Mouse (Mus musculus) gastrocnemius, postnatal 36 days (tissue): ENCODE results near the gene Klhdc1. TPM values are rescaled to one million over a fixed set of nuclear protein-coding genes. Genes with fewer than 3 reads are reported as not detected.
A peak's percentile ranks its signal among the peaks of the same experiment; 100 is the strongest.

Experiments used
- DNase-seq, 2 experiments: peaks; one replicate each; pipeline ENCODE4 v3.0.0; 2022
- intact Hi-C: fragments of 180-260 bp; cut with DNase I; formaldehyde crosslinking; loops from one replicate; pipeline ENCODE4 v1.15.1; 2025
- total RNA-seq, 2 experiments: library from RNA; stranded (reverse); gene quantifications; 2 replicates each; pipeline ENCODE4 v1.2.3; 2021

Gene Klhdc1
- total RNA-seq, 2 experiments from 2014 or later, result 17.2 to 19.6 TPM

GRCm38 (mm10) chr12:69220613-69221277 lies 20.2 kb upstream of the Klhdc1 start:
- intact Hi-C loops, result no loop called here
- DNase-seq, result no peak

GRCm38 (mm10) chr12:69227776-69228466 lies 13.1 kb upstream of the Klhdc1 start, which contains the start of gene Pole2:
Pole2 (minus strand) TSS chr12:69228195.
- DNase-seq, result peak; percentile 87 to 90
- intact Hi-C loops, result no loop called here

- intact Hi-C loops, result no loop called here
Observed at GRCm38 (mm10) chr12:69229251-69229650, 11.7 kb upstream of the Klhdc1 start.

GRCm38 (mm10) chr12:69235782-69236181 lies 5.2 kb upstream of the Klhdc1 start:
- DNase-seq, result no peak
- intact Hi-C loops, result loop anchor here (5.0 kb wide), 1 partner anchor 47 kb away; no protein-coding TSS in a partner anchor

More at GRCm38 (mm10) chr12:69229251-69229650, 11.7 kb upstream of the Klhdc1 start:
- no peak for DNase-seq

- intact Hi-C loops, result loop anchor here (5.0 kb wide), 1 partner anchor 44 kb away; no protein-coding TSS in a partner anchor
- DNase-seq, result no peak
Observed at GRCm38 (mm10) chr12:69238284-69238683, 2.7 kb upstream of the Klhdc1 start.

- intact Hi-C loops, result loop anchor here (5.0 kb wide), 1 partner anchor 56 kb away; the partner anchor contains the start of gene Klhdc2
- DNase-seq, result no peak
Observed at GRCm38 (mm10) chr12:69241405-69241770, 412 bp downstream of the Klhdc1 start.

GRCm38 (mm10) chr12:69241771-69242431 lies 925 bp downstream of the Klhdc1 start:
- DNase-seq, result peak; percentile 62 to 69
- intact Hi-C loops, result loop anchor here (5.0 kb wide), 1 partner anchor 55 kb away; the partner anchor contains the start of gene Klhdc2

GRCm38 (mm10) chr12:69249766-69250165 lies 8.8 kb downstream of the Klhdc1 start:
- intact Hi-C loops, result no loop called here
- no peak for DNase-seq

- DNase-seq, result no peak
- intact Hi-C loops, result no loop called here
Observed at GRCm38 (mm10) chr12:69250756-69251155, 9.8 kb downstream of the Klhdc1 start.

GRCm38 (mm10) chr12:69253806-69254205 lies 12.8 kb downstream of the Klhdc1 start:
- intact Hi-C loops, result no loop called here
- no peak for DNase-seq

- intact Hi-C loops, result no loop called here
- DNase-seq, result no peak
Observed at GRCm38 (mm10) chr12:69257836-69258235, 16.9 kb downstream of the Klhdc1 start.

- intact Hi-C loops, result no loop called here
- DNase-seq, result no peak
Observed at GRCm38 (mm10) chr12:69262251-69262650, 21.3 kb downstream of the Klhdc1 start.

GRCm38 (mm10) chr12:69265031-69265430 lies 24.1 kb downstream of the Klhdc1 start:
- no peak for DNase-seq
- intact Hi-C loops, result no loop called here

- DNase-seq, result no peak
- intact Hi-C loops, result no loop called here
Observed at GRCm38 (mm10) chr12:69267956-69268632, 27.1 kb downstream of the Klhdc1 start.

GRCm38 (mm10) chr12:69268956-69269355 lies 28.0 kb downstream of the Klhdc1 start:
- DNase-seq, result no peak
- intact Hi-C loops, result no loop called here

- intact Hi-C loops, result loop anchor here (5.0 kb wide), 1 partner anchor 43 kb away; no protein-coding TSS in a partner anchor
- no peak for DNase-seq
Observed at GRCm38 (mm10) chr12:69279931-69280469, 39.0 kb downstream of the Klhdc1 start.

GRCm38 (mm10) chr12:69280915-69281314 lies 39.9 kb downstream of the Klhdc1 start:
- intact Hi-C loops, result loop anchor here (5.0 kb wide), 1 partner anchor 44 kb away; no protein-coding TSS in a partner anchor
- DNase-seq, result no peak

- intact Hi-C loops, result loop anchor here (5.0 kb wide), 1 partner anchor 46 kb away; no protein-coding TSS in a partner anchor
- DNase-seq, result no peak
Observed at GRCm38 (mm10) chr12:69283146-69283545, 42.2 kb downstream of the Klhdc1 start.

- intact Hi-C loops, result no loop called here
- DNase-seq, result no peak
Observed at GRCm38 (mm10) chr12:69287535-69287934, 46.6 kb downstream of the Klhdc1 start.

- no peak for DNase-seq
- intact Hi-C loops, result no loop called here
Observed at GRCm38 (mm10) chr12:69288699-69289098, 47.7 kb downstream of the Klhdc1 start.
